In the genomic region with DNA sequence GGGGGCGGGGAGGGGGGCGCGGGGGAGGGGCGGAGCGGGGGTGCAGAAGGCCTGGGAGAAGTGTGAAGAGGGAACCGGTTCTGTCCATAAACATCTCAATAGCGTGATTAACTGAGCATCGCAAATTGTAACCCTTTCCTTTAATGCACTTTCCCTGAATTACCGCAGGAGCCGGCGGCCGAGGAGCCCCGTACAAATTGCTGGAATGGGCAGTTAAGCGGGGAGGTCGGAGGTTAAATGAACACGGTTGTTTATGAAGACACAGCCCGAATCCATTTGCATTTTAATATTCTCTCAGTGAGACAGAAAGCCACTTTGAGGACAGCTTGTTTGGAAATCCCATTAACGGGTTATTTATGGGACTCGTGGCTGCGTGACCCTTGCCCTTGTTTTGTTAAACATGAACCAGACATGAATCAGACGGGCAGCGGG, we compare ENCODE assay signal across 9 mouse cellular contexts.
DNase-seq lines count a peak whose midpoint lies in the region; ATAC-seq lines count a peak whose summit lies in the region.
"Had no signal": no experiment of that assay in that cellular context is flagged by ENCODE, and none has a peak within 500 bp of the region (broad histone marks: within the 10 kb centered on the region; RNA-seq: fewer than 3 reads in every experiment).

No protein-coding gene starts in this region.

- no peak overlapping the region for H3K27ac ChIP-seq in heart, embryonic 13.5 days (replicated peaks)
- 0 out of 2 replicates have a peak overlapping the region, but pooled peaks have one; percentile 52 for H3K27ac ChIP-seq in hindbrain, embryonic 12.5 days
- no peak overlapping the region for H3K27ac ChIP-seq in limb, embryonic 13.5 days
- H3K27ac ChIP-seq in neural tube, embryonic 14.5 days (ENCODE audit: low read depth, low read length) = no peak overlapping the region

- H3K36me3 ChIP-seq in heart, embryonic 13.5 days = no peaks in the 10 kb centered on the region
- H3K36me3 ChIP-seq in hindbrain, embryonic 12.5 days = no peaks in the 10 kb centered on the region
- H3K36me3 ChIP-seq in limb, embryonic 13.5 days = no peaks in the 10 kb centered on the region
- no peaks in the 10 kb centered on the region for H3K36me3 ChIP-seq in neural tube, embryonic 14.5 days (ENCODE audit: control insufficient read depth, insufficient read depth, low read length)

- no peak for ATAC-seq in heart, embryonic 13.5 days (ENCODE audit: extremely low read depth, insufficient number of reproducible peaks, low FRiP score, low TSS enrichment)
- no peak; the same call in none of the 2 replicates for ATAC-seq in hindbrain, embryonic 12.5 days (ENCODE audit: low FRiP score)
- no peak for ATAC-seq in limb, embryonic 13.5 days (ENCODE audit: low FRiP score, low read depth)
- ATAC-seq in neural tube, embryonic 14.5 days (ENCODE audit: low read depth) = peak; percentile 72; the same call in 1 of the 2 replicates

- 5% methylated on average over 20 of the region's 22 CpGs for WGBS in heart, embryonic 13.5 days
- 1% methylated on average over 17 of the region's 22 CpGs for WGBS in hindbrain, embryonic 12.5 days
- 2% methylated on average over 21 of the region's 22 CpGs for WGBS in limb, embryonic 13.5 days
- 2% methylated on average over 21 of the region's 22 CpGs for WGBS in neural tube, embryonic 14.5 days

- 0 out of 2 replicates have a peak overlapping the region, but pooled peaks have one; percentile 12 for H3K4me3 ChIP-seq in heart, embryonic 13.5 days
- peak overlapping the region; percentile 2; the same call in 1 of the 2 replicates for H3K4me3 ChIP-seq in hindbrain, embryonic 12.5 days
- H3K4me3 ChIP-seq in limb, embryonic 13.5 days = peak overlapping the region; percentile 17; the same call in 1 of the 2 replicates
- H3K4me3 ChIP-seq in neural tube, embryonic 14.5 days (ENCODE audit: low read depth, low read length) = no peak overlapping the region
- H3K4me3 ChIP-seq: erythroblast, embryonic 14.5 days had no signal

- no peak overlapping the region for H3K9ac ChIP-seq in heart, embryonic 13.5 days
- 0 out of 2 replicates have a peak overlapping the region, but pooled peaks have one; percentile 19 for H3K9ac ChIP-seq in hindbrain, embryonic 12.5 days
- H3K9ac ChIP-seq in limb, embryonic 13.5 days = no peak overlapping the region
- no peak overlapping the region for H3K9ac ChIP-seq in neural tube, embryonic 14.5 days (replicated peaks; ENCODE audit: low read depth, low read length)

- intact Hi-C loops in heart, postnatal 14 days (cut with DNase I) = no loop called here

- DNase-seq in heart, postnatal 14 days = no peak
- DNase-seq in thymus, postnatal 4 days = no peak
- no peak for DNase-seq in right cerebral cortex, postnatal 36 days (ENCODE audit: low spot score in 2 of 2)
- DNase-seq in gastrocnemius, adult 18-20 months (ENCODE audit: low spot score) = no peak

- H3K4me2 ChIP-seq in heart, embryonic 13.5 days = peak overlapping the region; percentile 45
- peak overlapping the region; percentile 47 for H3K4me2 ChIP-seq in hindbrain, embryonic 12.5 days (replicated peaks)
- peak overlapping the region; percentile 47 for H3K4me2 ChIP-seq in limb, embryonic 13.5 days (replicated peaks)
- H3K4me2 ChIP-seq in neural tube, embryonic 14.5 days (ENCODE audit: low read depth, low read length) = peak overlapping the region; percentile 23

- H3K27me3 ChIP-seq in heart, embryonic 13.5 days (replicated peaks) = peaks cover 81% of the 10 kb centered on the region
- peaks cover 78% of the 10 kb centered on the region for H3K27me3 ChIP-seq in hindbrain, embryonic 12.5 days
- H3K27me3 ChIP-seq in limb, embryonic 13.5 days = peaks cover 88% of the 10 kb centered on the region
- peaks cover 72% of the 10 kb centered on the region for H3K27me3 ChIP-seq in neural tube, embryonic 14.5 days (ENCODE audit: control insufficient read depth, insufficient read depth, low read length)

- no peaks in the 10 kb centered on the region for H3K9me3 ChIP-seq in heart, embryonic 13.5 days
- H3K9me3 ChIP-seq in hindbrain, embryonic 12.5 days (replicated peaks) = no peaks in the 10 kb centered on the region
- H3K9me3 ChIP-seq in limb, embryonic 13.5 days = no peaks in the 10 kb centered on the region
- no peaks in the 10 kb centered on the region for H3K9me3 ChIP-seq in neural tube, embryonic 14.5 days (ENCODE audit: control insufficient read depth, low read length)

- peaks cover 12% of the 10 kb centered on the region for H3K4me1 ChIP-seq in heart, embryonic 13.5 days
- peaks cover 15% of the 10 kb centered on the region for H3K4me1 ChIP-seq in hindbrain, embryonic 12.5 days
- H3K4me1 ChIP-seq in limb, embryonic 13.5 days = peaks cover 11% of the 10 kb centered on the region
- H3K4me1 ChIP-seq in neural tube, embryonic 14.5 days (ENCODE audit: control insufficient read depth, insufficient read depth, low read length) = peaks cover 9% of the 10 kb centered on the region
